Mouse (Mus musculus): Measurements from ENCODE around the gene Krt6a. TPM values are rescaled to one million over a fixed set of nuclear protein-coding genes. Genes with fewer than 3 reads are reported as not detected.

The Krt6a gene
- polyA plus RNA-seq, 2 experiments from 2014 or later, result not detected

Other genes starting within 250 kb of the Krt6a start
- not detected for gene Krt88, start 246.6 kb downstream of the Krt6a start, polyA plus RNA-seq (2017; shearing (Covaris generic))
- not detected for gene Krt81, start 230.6 kb downstream of the Krt6a start, polyA plus RNA-seq (2017; shearing (Covaris generic))
- gene Krt86, start 220.8 kb downstream of the Krt6a start, polyA plus RNA-seq (2017; shearing (Covaris generic)), result not detected
- 1 to 10 TPM; 5.8 to 6.6 TPM for gene Krt83, start 202.8 kb downstream of the Krt6a start, polyA plus RNA-seq (2017; shearing (Covaris generic))
- gene Gm49425, start 177.0 kb downstream of the Krt6a start, polyA plus RNA-seq (2017; shearing (Covaris generic)), result not detected
- not detected for gene Krt84, start 161.5 kb downstream of the Krt6a start, polyA plus RNA-seq (2017; shearing (Covaris generic))
- gene Krt82, start 143.6 kb downstream of the Krt6a start, polyA plus RNA-seq (2017; shearing (Covaris generic)), result not detected
- not detected for gene Krt90, start 131.4 kb downstream of the Krt6a start, polyA plus RNA-seq (2017; shearing (Covaris generic))
- gene Krt75, start 120.4 kb downstream of the Krt6a start, polyA plus RNA-seq (2017; shearing (Covaris generic)), result under 1 TPM in 1 of 2 experiments, not detected in 1; 0.17 TPM
- not detected for gene Gm5414, start 66.1 kb downstream of the Krt6a start, polyA plus RNA-seq (2017; shearing (Covaris generic))
- gene Gm5478, start 46.9 kb downstream of the Krt6a start, polyA plus RNA-seq (2017; shearing (Covaris generic)), result not detected
- under 1 TPM in 1 of 2 experiments, not detected in 1; 0.24 TPM for gene Krt6b, start 14.0 kb downstream of the Krt6a start, polyA plus RNA-seq (2017; shearing (Covaris generic))
- gene Krt5, start 18.6 kb upstream of the Krt6a start, polyA plus RNA-seq (2017; shearing (Covaris generic)), result not detected
- gene Krt71, start 48.8 kb upstream of the Krt6a start, polyA plus RNA-seq (2017; shearing (Covaris generic)), result not detected
- gene Krt72, start 92.2 kb upstream of the Krt6a start, polyA plus RNA-seq (2017; shearing (Covaris generic)), result not detected
- gene Krt73, start 108.0 kb upstream of the Krt6a start, polyA plus RNA-seq (2017; shearing (Covaris generic)), result not detected
- gene Krt2, start 123.9 kb upstream of the Krt6a start, polyA plus RNA-seq (2017; shearing (Covaris generic)), result not detected
- gene Krt1, start 156.5 kb upstream of the Krt6a start, polyA plus RNA-seq (2017; shearing (Covaris generic)), result not detected
- not detected for gene Krt77, start 175.4 kb upstream of the Krt6a start, polyA plus RNA-seq (2017; shearing (Covaris generic))
- not detected for gene Krt76, start 198.6 kb upstream of the Krt6a start, polyA plus RNA-seq (2017; shearing (Covaris generic))
- gene Krt4, start 230.4 kb upstream of the Krt6a start, polyA plus RNA-seq (2017; shearing (Covaris generic)), result not detected
- gene Krt79, start 246.0 kb upstream of the Krt6a start, polyA plus RNA-seq (2017; shearing (Covaris generic)), result not detected